Mouse (Mus musculus) left cerebral cortex, adult 8-10 months (tissue): ENCODE results near the gene Hist1h2bg. TPM values are rescaled to one million over a fixed set of nuclear protein-coding genes. Genes with fewer than 3 reads are reported as not detected.
A peak's percentile ranks its signal among the peaks of the same experiment; 100 is the strongest.
"Not testable (repeated sequence)": the region's sequence is repeated elsewhere in the genome, so short reads cannot be mapped to it uniquely, and the experiment has no call there.

Experiments
- DNase-seq, 2 experiments: peaks; one replicate each; pipeline ENCODE4 v3.0.0; 2022; ENCODE audit warnings: low spot score in 2 of 2
- total RNA-seq, 4 experiments: library from RNA; stranded (reverse); gene quantifications; 2 replicates each; pipeline ENCODE4 v1.2.4; 2022

Hist1h2bg gene
- total RNA-seq, 4 experiments from 2014 or later, result 60.3 to 72.4 (median 70.0) TPM

- no peak for DNase-seq
These were observed 11.2 kb downstream of the Hist1h2bg start for GRCm38 (mm10) chr13:23582219-23583056.

- DNase-seq, result no peak
These were observed 12.3 kb downstream of the Hist1h2bg start for GRCm38 (mm10) chr13:23583387-23584068.

GRCm38 (mm10) chr13:23584331-23584730, 13.1 kb downstream of the Hist1h2bg start:
- no peak for DNase-seq

- peak; percentile 51 to 66 for DNase-seq
These were observed 13.8 kb downstream of the Hist1h2bg start for GRCm38 (mm10) chr13:23585029-23585441.

GRCm38 (mm10) chr13:23585442-23586098, 14.4 kb downstream of the Hist1h2bg start:
- DNase-seq, result peak; percentile 51 to 71

GRCm38 (mm10) chr13:23586099-23586939, 15.1 kb downstream of the Hist1h2bg start:
- DNase-seq, result no peak

GRCm38 (mm10) chr13:23586940-23587225, 15.7 kb downstream of the Hist1h2bg start:
- DNase-seq, result no peak

- DNase-seq, result no peak
These were observed 20.0 kb downstream of the Hist1h2bg start for GRCm38 (mm10) chr13:23591206-23591605.

GRCm38 (mm10) chr13:23591886-23592285, 20.7 kb downstream of the Hist1h2bg start:
- not testable (repeated sequence) for DNase-seq

- no peak for DNase-seq
These were observed 21.4 kb downstream of the Hist1h2bg start for GRCm38 (mm10) chr13:23592614-23593013.

- no peak for DNase-seq
These were observed 22.0 kb downstream of the Hist1h2bg start for GRCm38 (mm10) chr13:23593051-23593770.

GRCm38 (mm10) chr13:23595185-23595584, 24.0 kb downstream of the Hist1h2bg start:
- no peak for DNase-seq

- DNase-seq, result no peak
These were observed 24.6 kb downstream of the Hist1h2bg start for GRCm38 (mm10) chr13:23595622-23596372.

GRCm38 (mm10) chr13:23597957-23598356, 26.8 kb downstream of the Hist1h2bg start:
- DNase-seq, result no peak

- no peak for DNase-seq
These were observed 32.0 kb downstream of the Hist1h2bg start for GRCm38 (mm10) chr13:23603182-23603699.

- no peak for DNase-seq
These were observed 33.3 kb downstream of the Hist1h2bg start for GRCm38 (mm10) chr13:23604452-23604851.

GRCm38 (mm10) chr13:23605052-23605451, 33.9 kb downstream of the Hist1h2bg start:
- no peak for DNase-seq

GRCm38 (mm10) chr13:23609209-23609608, 38.0 kb downstream of the Hist1h2bg start:
- no peak for DNase-seq

- DNase-seq, result no peak
These were observed 38.6 kb downstream of the Hist1h2bg start for GRCm38 (mm10) chr13:23609844-23610243.

- no peak for DNase-seq
These were observed 39.2 kb downstream of the Hist1h2bg start for GRCm38 (mm10) chr13:23610393-23610792.
